Mouse (Mus musculus): ENCODE measurements at regions not wholly inside any gene's neighbourhood (a gene's known extent, or its start where the extent isn't known, plus 50 kb on each side); places are given as distances from the start of the nearest gene placed in this dataset.

GRCm38 (mm10) chr10:83946186-83947176 is 223.8 kb downstream of the 1500009L16Rik start:
- TF ChIP-seq CTCF (IDR thresholded peaks at IDR 0.05; ENCODE audit: borderline replicate concordance, control insufficient read depth, extremely low read depth, insufficient read depth, low read length, poor library complexity) (no peak), POLR2A (IDR thresholded peaks at IDR 0.05; ENCODE audit: control insufficient read depth, extremely low read depth, insufficient read depth, low read length, poor library complexity) (no peak)

Data from thymus, adult 2 months (tissue).